Mouse (Mus musculus) cerebellum, postnatal 14 days (tissue): ENCODE data around the gene Ndufs8.
"Not testable (repeated sequence)": the region's sequence is repeated elsewhere in the genome, so short reads cannot be mapped to it uniquely, and the experiment has no call there.

ENCODE experiments used
- DNase-seq, 2 experiments: peaks; one replicate each; pipeline ENCODE4 v3.0.0; 2021; ENCODE audit warnings: mixed read lengths in 2 of 2

Ndufs8 gene

GRCm38 (mm10) chr19:3912337-3913204 lies at the start of gene Ndufs8:
TSS of gene Ndufs8 (minus strand) at chr19:3912774.
- DNase-seq: peak; percentile 87 to 92

- DNase-seq: not testable (repeated sequence)
Observed at GRCm38 (mm10) chr19:3961805-3962204, 49.2 kb upstream of the Ndufs8 start.

- no peak for DNase-seq
Observed at GRCm38 (mm10) chr19:3960211-3960610, 47.6 kb upstream of the Ndufs8 start.

- no peak for DNase-seq
Observed at GRCm38 (mm10) chr19:3959030-3959429, 46.5 kb upstream of the Ndufs8 start.

GRCm38 (mm10) chr19:3958470-3958869 lies 45.9 kb upstream of the Ndufs8 start, which contains the start of gene Aldh3b3:
TSS of gene Aldh3b3 (plus strand) at chr19:3958645.
- DNase-seq: peak; percentile 37 to 78

GRCm38 (mm10) chr19:3957296-3958036 lies 44.9 kb upstream of the Ndufs8 start:
- not testable (repeated sequence) for DNase-seq

GRCm38 (mm10) chr19:3955804-3956203 lies 43.2 kb upstream of the Ndufs8 start:
- DNase-seq: peak; percentile 56 to 58

- no peak for DNase-seq
Observed at GRCm38 (mm10) chr19:3955033-3955432, 42.5 kb upstream of the Ndufs8 start.

- DNase-seq: no peak
Observed at GRCm38 (mm10) chr19:3952099-3952498, 39.5 kb upstream of the Ndufs8 start.

- no peak for DNase-seq
Observed at GRCm38 (mm10) chr19:3951461-3951860, 38.9 kb upstream of the Ndufs8 start.

- no peak for DNase-seq
Observed at GRCm38 (mm10) chr19:3950331-3950730, 37.8 kb upstream of the Ndufs8 start.

- no peak for DNase-seq
Observed at GRCm38 (mm10) chr19:3948546-3948945, 36.0 kb upstream of the Ndufs8 start.

- DNase-seq: no peak
Observed at GRCm38 (mm10) chr19:3947813-3948212, 35.2 kb upstream of the Ndufs8 start.

- DNase-seq: peak; percentile 89 to 90
Observed at GRCm38 (mm10) chr19:3946715-3947114, 34.1 kb upstream of the Ndufs8 start.

GRCm38 (mm10) chr19:3945872-3946564 lies 33.4 kb upstream of the Ndufs8 start:
- DNase-seq: no peak

- no peak for DNase-seq
Observed at GRCm38 (mm10) chr19:3942986-3943735, 30.6 kb upstream of the Ndufs8 start.

GRCm38 (mm10) chr19:3942315-3942714 lies 29.7 kb upstream of the Ndufs8 start:
- no peak for DNase-seq

- peak; percentile 47 to 66 for DNase-seq
Observed at GRCm38 (mm10) chr19:3935896-3936850, 23.6 kb upstream of the Ndufs8 start.

GRCm38 (mm10) chr19:3935032-3935895 lies 22.7 kb upstream of the Ndufs8 start, which contains the start of gene Unc93b1:
TSS of gene Unc93b1 (plus strand) at chr19:3935186.
- peak in 1 of 2 experiments; percentile 22 for DNase-seq

GRCm38 (mm10) chr19:3931716-3932115 lies 19.1 kb upstream of the Ndufs8 start:
- DNase-seq: no peak
